Mouse (Mus musculus): Measurements from ENCODE around the gene Mfng. TPM values are rescaled to one million over a fixed set of nuclear protein-coding genes. Genes with fewer than 3 reads are reported as not detected.

Mfng gene
- total and polyA plus RNA-seq, 3 experiments: 35.2 to 63.7 (median 52.5) TPM

GRCm38 (mm10) chr15:78755966-78756725 lies 17.1 kb downstream of the Mfng start:
- dilution Hi-C loops (cut with MboI; ENCODE audit: extremely low pct_ligation_motif_present, extremely low pct_unique_long_range_greater_than_20kb, low sequenced_read_pairs): no loop called here
- H3K27me3 ChIP-seq (replicated peaks): no peaks in the 10 kb centered on the region
- peaks cover 15 to 86% of the 10 kb centered on the region in 2 experiments for H3K36me3 ChIP-seq (replicated peaks in 1 of 2; ENCODE audit: control insufficient read depth in 1 of 2, insufficient read depth in 1 of 2, low read length in 1 of 2)

GRCm38 (mm10) chr15:78755226-78755625 lies 18.0 kb downstream of the Mfng start:
- Histone ChIP-seq H3K79me2 (replicated peaks; ENCODE audit: control insufficient read depth, extremely low read depth, insufficient read depth, poor library complexity, severe bottlenecking) (no peaks in the 10 kb centered on the region), H3K27ac (ENCODE audit: insufficient read depth, low read depth) (no peak overlapping the region), H3K4me1 (ENCODE audit: control insufficient read depth in 1 of 2, insufficient read depth in 2 of 2) (peaks cover 29 to 90% of the 10 kb centered on the region in 2 experiments), H3K36me3 (replicated peaks in 1 of 2; ENCODE audit: control insufficient read depth in 1 of 2, insufficient read depth in 1 of 2, low read length in 1 of 2) (peaks cover 15 to 85% of the 10 kb centered on the region in 2 experiments), H3K4me3 (replicated peaks in 1 of 3; ENCODE audit: low read depth in 2 of 3, low read length in 2 of 3, poor library complexity in 1 of 3) (no peak overlapping the region), H3K9ac (ENCODE audit: insufficient read depth, low read depth) (no peak overlapping the region), H3K9me3 (replicated peaks; ENCODE audit: low read length) (no peaks in the 10 kb centered on the region), H3K27me3 (replicated peaks) (no peaks in the 10 kb centered on the region), H3K4me2 (ENCODE audit: insufficient read depth, low read depth, poor library complexity, severe bottlenecking) (no peak overlapping the region)
- TF ChIP-seq UBTF (IDR thresholded peaks at IDR 0.05; ENCODE audit: low read depth, low read length) (no peak), RAD21 (IDR thresholded peaks at IDR 0.05; ENCODE audit: low read depth, low read length) (no peak), SMC3 (IDR thresholded peaks at IDR 0.05; ENCODE audit: low read depth, low read length) (no peak), TBP (conservative IDR thresholded peaks at IDR 0.05; ENCODE audit: low read depth, low read length) (no peak), USF2 (conservative IDR thresholded peaks at IDR 0.05; ENCODE audit: low read depth, low read length) (no peak), POLR2A (IDR thresholded peaks at IDR 0.05; ENCODE audit: low read depth, low read length) (no peak), CHD1 (IDR thresholded peaks at IDR 0.05; ENCODE audit: low read depth, low read length) (no peak), JUND (conservative IDR thresholded peaks at IDR 0.05; ENCODE audit: low read depth, low read length) (no peak), USF1 (IDR thresholded peaks at IDR 0.05; ENCODE audit: low read depth, low read length) (no peak), E2F4 (IDR thresholded peaks at IDR 0.05; ENCODE audit: insufficient replicate concordance, low read depth, low read length) (no peak), CHD2 (IDR thresholded peaks at IDR 0.05; ENCODE audit: low read length) (no peak), IRF4 (IDR thresholded peaks at IDR 0.05; ENCODE audit: low read depth, low read length) (no peak), CTCF (conservative IDR thresholded peaks at IDR 0.05 in 1 of 2, IDR thresholded peaks at IDR 0.05 in 1 of 2; ENCODE audit: low read depth in 2 of 2, low read length in 2 of 2) (no peak), ZKSCAN1 (IDR thresholded peaks at IDR 0.05; ENCODE audit: borderline replicate concordance, low read depth, low read length) (no peak), HCFC1 (IDR thresholded peaks at IDR 0.05; ENCODE audit: low read depth, low read length) (no peak)
- in situ Hi-C loops (cut with MboI; ENCODE audit: low pct_ligation_motif_present, low pct_unique_long_range_greater_than_20kb, low sequenced_read_pairs) (no loop called here), dilution Hi-C loops (cut with MboI; ENCODE audit: extremely low pct_ligation_motif_present, extremely low pct_unique_long_range_greater_than_20kb, low sequenced_read_pairs) (no loop called here)
- DNase-seq (ENCODE audit: extremely low read depth): no peak

More at GRCm38 (mm10) chr15:78755966-78756725, 17.1 kb downstream of the Mfng start:
- no peak for TF ChIP-seq RAD21 (IDR thresholded peaks at IDR 0.05; ENCODE audit: low read depth, low read length)
- H3K79me2 ChIP-seq (replicated peaks; ENCODE audit: control insufficient read depth, extremely low read depth, insufficient read depth, poor library complexity, severe bottlenecking): no peaks in the 10 kb centered on the region
- no peak overlapping the region for H3K9ac ChIP-seq (ENCODE audit: insufficient read depth, low read depth)
- H3K27ac ChIP-seq (ENCODE audit: insufficient read depth, low read depth): no peak overlapping the region
- H3K4me1 ChIP-seq (ENCODE audit: control insufficient read depth in 1 of 2, insufficient read depth in 2 of 2): peaks cover 32 to 90% of the 10 kb centered on the region in 2 experiments
- H3K9me3 ChIP-seq (replicated peaks; ENCODE audit: low read length): no peaks in the 10 kb centered on the region
- DNase-seq (ENCODE audit: extremely low read depth): no peak
- H3K4me2 ChIP-seq (ENCODE audit: insufficient read depth, low read depth, poor library complexity, severe bottlenecking): no peak overlapping the region
- H3K4me3 ChIP-seq (replicated peaks in 1 of 3; ENCODE audit: low read depth in 2 of 3, low read length in 2 of 3, poor library complexity in 1 of 3): no peak overlapping the region
- in situ Hi-C loops (cut with MboI; ENCODE audit: low pct_ligation_motif_present, low pct_unique_long_range_greater_than_20kb, low sequenced_read_pairs): no loop called here

Measured in CH12.LX (cell line).